Mouse (Mus musculus): ENCODE measurements around the gene Man1a.

The Man1a gene

DNA sequence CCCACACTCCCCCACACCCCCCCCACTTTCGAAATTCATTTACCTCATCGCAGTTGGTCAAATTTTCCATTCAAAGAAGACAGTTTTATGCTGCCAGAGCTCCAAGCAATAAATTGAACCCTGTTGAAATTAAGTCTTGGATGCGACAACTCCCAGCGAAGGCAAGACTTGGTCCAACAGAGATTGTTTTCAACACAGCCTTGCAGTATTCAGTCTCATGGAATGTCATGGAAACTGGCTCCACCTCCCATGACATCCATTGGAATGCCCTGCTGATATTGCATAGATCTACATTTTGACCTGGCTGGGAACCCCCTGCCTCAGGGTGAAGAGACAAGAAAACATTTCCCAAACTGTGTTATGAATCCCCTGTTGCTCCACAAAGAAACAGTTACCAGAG lies at the start of gene Man1a:
Gene Man1a, minus strand, starts transcription at position 190 of the 400 bp plus-strand sequence.
- DNase-seq (ENCODE audit: low spot score), result no peak

GRCm38 (mm10) chr10:54121816-54122215 lies 45.4 kb upstream of the Man1a start:
- no peak for DNase-seq (ENCODE audit: low spot score)

- no peak for DNase-seq (ENCODE audit: low spot score)
Observed at GRCm38 (mm10) chr10:54120375-54120774, 44.0 kb upstream of the Man1a start.

DNA sequence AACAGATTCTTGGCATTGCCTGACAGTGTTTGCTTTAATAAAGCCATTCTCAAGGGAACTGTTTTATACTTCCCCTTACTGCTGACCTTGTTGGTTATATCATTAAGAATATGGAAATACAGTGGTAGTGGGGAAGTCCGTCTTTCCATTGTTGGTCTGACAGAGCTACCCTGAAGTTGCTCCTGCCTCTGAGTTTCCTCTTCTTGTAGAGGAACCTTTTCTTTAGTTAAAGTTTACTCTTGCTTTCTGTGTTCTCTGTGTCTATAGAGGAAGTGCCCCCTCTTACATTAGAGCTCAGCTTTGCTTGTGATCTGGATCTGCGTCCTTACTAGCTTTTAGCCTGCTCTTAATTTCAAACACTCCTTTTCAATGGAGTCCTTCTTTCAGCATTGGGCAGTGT lies 42.9 kb upstream of the Man1a start:
- DNase-seq (ENCODE audit: low spot score), result no peak

DNA sequence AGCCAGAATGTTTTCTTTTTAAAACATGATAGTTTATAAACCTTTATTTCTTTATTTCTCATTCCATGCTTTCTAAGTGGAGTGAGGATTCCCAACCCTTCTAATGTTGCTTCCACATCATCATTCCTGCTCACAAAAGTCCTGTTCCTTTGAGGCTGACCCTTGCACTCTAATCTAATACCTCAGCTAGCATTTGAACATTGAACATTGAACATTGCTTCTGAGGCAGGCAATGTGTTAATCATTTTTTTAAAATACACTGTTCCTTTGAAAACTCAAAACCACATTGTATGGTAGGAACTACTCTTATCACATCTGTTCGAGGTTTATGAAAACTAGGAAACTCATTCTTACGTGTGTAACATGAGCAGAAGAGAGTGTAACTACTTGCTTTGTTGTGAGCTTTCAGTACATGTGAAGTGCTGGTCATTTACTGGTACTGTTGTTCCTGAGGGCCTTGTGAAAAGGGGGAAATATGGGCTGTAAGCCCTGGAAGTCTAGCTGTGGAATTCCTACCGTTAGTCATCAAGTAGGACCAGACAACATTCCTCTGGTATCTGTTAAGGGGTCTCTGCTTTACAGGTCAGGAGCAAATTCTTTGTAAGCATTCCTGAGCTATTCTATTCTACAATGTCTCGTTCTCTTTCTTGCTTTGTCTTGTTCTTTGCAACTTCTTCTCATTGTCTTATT lies 42.0 kb upstream of the Man1a start:
- DNase-seq (ENCODE audit: low spot score), result peak; percentile 16

- DNase-seq (ENCODE audit: low spot score), result peak; percentile 27
Observed at GRCm38 (mm10) chr10:54117763-54118162, 41.4 kb upstream of the Man1a start.

GRCm38 (mm10) chr10:54103671-54104070 lies 27.3 kb upstream of the Man1a start:
- DNase-seq (ENCODE audit: low spot score), result no peak

DNA sequence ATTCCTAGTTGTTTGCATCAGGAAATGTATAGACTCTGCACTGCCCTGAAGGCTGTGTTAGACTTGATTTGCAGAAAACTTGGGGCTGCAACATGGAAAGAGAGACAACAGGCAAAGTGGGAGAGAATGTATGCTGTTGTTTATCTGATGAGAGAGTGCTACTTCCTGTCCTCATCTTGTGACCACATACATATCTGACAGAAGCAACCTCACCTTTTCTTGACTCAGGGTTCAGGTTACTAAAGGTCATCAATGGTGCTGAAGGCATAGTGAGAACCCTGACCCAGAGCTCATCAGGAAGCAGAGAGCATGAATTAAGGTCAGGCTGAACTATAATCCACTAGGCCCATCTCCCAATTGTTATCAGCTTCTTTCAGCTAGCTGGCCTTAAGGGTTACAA lies 15.7 kb upstream of the Man1a start:
- no peak for DNase-seq (ENCODE audit: low spot score)

DNA sequence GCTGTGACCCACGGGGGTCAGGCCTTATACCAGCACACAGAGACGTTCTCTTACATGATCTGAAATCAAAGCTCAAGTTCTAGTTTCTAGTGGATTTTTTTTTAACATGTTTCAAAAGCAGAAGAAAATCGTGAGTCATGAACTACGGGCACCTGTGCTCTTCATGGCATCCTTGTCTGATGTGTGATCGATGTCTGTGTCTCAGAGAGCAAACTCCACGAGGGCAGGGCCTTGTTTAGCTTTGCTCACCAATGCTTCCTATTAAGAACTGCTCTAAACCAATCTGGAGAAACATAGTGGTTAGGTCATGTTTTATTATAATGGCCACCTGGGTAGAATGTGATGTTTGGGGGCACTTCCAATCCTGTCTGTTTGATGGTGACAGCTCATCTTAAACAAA lies 13.5 kb upstream of the Man1a start:
- no peak for DNase-seq (ENCODE audit: low spot score)

DNA sequence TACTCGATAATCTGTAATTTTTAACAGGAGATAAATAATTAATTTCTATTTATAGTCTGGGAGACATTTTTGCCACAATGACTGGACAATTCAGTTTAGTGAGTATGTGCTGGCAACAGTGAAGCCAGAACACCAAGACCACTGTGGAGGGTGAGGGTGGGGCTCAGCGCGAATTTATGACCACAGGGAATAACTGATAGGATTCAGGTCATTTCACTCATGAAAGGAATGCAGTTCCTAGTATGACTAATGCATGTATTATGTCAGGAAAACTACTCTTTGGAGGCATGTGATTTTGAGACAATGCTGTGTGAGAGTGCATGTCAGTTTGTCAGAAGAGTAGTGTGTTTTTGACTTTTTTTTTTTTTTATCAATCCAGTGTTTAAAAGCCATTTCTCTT lies 10.9 kb upstream of the Man1a start:
- DNase-seq (ENCODE audit: low spot score), result no peak

DNA sequence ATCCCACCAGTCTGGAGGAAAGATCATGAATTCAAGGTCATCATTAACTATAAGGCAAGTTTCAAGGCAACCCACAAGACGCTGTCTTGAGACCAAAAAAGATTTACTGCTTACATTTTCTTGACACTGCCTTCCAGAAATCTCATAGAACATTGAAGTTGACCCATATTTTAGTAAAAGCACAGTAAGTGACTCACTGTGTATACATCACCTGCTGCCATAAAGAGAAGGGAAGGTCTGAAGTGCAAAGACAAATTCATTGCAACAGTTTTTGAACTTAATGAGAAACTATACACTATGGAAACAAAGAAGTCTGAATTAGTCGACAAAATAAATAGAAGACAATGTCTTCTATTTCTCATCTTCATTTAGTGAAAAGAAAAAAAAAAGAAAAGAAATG lies 8.7 kb upstream of the Man1a start:
- no peak for DNase-seq (ENCODE audit: low spot score)

DNA sequence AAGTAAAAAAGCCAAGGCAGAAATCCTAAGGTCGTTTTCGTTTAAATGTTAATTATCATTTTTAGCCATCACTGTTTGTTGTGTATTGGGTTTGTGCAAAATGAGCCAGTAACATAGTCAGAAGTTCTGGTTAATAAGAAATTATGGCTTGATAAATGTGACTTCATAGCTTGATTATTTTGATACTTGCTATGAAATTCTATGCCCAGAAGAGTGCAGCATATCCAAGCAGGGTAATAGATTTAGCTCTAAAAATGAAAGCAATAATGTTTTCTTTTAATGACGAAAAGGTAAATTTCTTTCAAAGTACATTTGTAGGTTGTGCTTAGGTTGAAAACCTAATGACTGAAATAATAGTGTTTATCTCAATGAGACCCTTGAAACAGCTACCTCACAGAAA lies 596 bp upstream of the Man1a start:
- no peak for DNase-seq (ENCODE audit: low spot score)

DNA sequence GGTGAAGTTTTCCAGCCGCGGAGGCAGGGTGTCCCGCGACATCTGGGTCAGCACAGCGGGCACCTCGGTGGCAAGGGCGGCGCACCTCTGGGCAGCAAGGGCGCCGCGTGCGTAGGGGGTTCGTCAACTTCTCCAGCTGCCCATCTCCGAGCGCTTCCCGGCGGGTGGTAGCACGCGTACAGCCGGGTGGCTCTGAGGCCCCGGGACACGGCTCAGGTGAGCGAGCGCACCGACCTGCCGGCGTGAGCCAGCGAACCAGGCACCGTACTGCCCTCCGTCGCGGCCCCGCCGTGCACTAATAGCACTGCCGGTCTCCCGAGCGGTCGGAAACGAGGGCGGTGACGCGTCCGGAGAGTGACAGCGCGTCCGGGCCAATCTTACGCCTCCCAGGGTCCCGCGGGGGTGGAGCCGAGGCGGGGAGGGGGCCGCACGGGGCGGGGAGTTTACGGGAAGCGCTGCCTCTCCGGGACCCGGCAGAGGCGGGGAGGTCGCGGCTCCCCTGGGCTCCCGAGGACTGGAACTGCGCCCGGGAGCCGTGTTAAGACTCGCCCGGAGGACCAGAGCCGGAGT lies 883 bp downstream of the Man1a start:
- DNase-seq (ENCODE audit: low spot score), result peak; percentile 94

DNA sequence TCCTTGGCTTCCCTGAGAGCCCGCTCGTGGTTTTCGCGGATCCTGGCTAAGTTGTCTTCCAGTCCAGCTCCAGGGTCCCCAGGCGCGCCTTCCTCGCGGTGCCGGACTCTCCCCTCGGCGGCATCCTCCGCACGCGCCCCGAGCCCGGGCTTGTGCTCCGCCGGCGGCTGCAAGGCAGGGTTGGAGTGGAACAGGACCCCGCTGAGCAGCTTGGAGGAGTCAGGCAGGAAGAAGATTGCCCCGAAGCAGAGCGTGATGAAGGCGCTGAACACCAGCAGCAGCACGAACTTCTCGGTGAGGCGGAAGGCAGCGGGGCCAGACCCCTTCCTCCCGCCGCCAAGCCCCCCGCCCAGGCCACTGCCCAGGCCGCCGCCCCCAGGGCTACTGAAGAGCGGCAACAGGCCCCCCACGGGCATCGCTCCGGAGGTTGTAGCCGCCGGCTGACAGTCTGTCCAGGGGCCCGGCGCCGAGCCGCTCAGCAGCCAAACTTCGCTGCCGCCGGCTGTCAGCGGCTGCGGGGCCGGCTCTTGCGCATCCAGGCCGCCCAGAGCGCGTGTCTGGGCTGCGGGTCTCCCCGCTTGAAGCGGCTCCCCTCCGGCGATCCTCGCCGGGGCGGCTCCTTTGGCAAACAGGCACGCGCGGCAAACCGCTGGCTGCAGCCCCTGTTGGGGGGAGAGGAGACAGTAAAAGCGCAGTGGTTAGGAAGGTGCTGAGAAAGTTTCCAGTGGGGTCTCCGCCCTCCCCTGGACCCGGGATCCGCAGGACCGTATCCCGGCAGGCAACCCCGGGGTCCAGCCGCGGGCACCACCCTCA lies 1.6 kb downstream of the Man1a start:
- DNase-seq (ENCODE audit: low spot score), result peak; percentile 58

DNA sequence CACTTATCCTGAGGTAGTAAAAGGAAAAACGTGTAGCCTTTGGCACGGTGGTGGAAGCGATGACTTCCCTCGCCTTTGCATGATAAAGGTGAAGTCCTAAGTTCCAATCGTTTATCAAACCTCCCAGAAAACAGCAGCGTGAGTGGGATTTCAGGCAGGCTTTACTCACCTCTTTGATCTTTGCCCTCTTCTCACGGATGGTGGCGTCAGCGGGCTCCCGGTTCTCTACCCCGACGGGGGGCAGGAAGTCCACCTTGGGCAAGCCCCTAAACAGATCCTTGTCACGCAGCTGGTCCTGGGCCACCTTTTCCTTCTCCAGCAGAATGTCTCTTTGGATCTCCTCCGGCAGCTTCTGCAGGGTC lies 2.2 kb downstream of the Man1a start:
- DNase-seq (ENCODE audit: low spot score), result peak; percentile 71

- peak; percentile 65 for DNase-seq (ENCODE audit: low spot score)
Observed at GRCm38 (mm10) chr10:54073641-54074203, 2.7 kb downstream of the Man1a start.

- no peak for DNase-seq (ENCODE audit: low spot score)
Observed at GRCm38 (mm10) chr10:54072336-54072735, 4.1 kb downstream of the Man1a start.

DNA sequence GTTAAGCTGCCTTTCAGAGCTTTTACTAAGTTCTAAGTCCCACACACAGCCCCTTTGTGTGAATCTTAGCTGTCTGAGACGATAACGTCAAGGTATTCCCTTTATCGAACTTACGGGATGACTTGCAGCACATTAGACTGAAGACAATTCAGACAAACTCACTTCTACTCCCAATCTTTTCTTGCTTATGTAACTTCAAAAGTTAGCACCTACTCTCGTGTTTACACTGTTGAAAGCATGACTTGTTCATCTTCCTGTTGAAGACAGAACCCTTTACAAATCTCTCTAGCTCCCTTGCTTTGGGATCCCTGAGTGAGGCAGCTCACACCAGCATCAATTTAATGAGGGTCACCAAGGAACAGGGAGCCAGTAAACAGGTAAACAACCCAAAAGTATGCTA lies 5.9 kb downstream of the Man1a start:
- DNase-seq (ENCODE audit: low spot score), result no peak

DNA sequence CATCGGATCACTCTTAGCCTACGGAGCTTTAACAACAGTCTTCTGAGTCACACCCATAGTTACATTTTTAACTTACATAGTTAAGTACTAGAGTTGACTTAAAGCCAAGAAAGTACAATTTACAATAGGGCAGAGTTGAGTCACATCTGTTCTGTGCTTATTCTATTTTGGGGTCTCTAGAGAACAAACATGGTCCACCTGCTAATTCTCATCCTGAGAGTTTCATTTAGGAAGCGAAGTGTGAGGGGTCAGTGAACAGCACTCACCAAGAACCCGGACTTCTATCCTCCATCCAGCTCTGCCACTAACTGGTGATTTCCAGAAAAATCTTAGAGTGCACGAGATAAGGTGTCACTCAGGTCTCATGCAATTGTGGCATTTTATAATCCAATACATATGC lies 7.0 kb downstream of the Man1a start:
- no peak for DNase-seq (ENCODE audit: low spot score)

GRCm38 (mm10) chr10:54066683-54067082 lies 9.7 kb downstream of the Man1a start:
- no peak for DNase-seq (ENCODE audit: low spot score)

GRCm38 (mm10) chr10:54063551-54064260 lies 12.7 kb downstream of the Man1a start:
- DNase-seq (ENCODE audit: low spot score), result no peak

DNA sequence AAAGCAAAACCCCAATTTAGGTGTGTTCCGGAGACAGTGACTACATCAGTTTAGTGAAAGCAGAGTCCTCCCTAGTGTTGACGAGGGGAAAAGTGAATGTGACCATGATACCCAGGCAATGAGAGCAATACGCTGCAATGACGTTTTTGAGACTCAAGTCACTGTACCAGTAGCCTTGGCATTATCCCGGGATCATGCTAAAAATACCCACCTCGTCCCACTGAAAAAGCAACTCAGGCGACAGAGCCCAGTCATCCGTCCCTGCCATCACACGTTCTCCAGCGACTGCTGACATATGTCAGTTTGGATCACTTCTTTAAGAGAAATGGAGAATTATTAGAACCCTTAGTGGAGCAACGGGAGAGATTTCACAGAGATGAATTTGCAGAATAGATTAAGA lies 13.6 kb downstream of the Man1a start:
- no peak for DNase-seq (ENCODE audit: low spot score)
